Mouse (Mus musculus) c-Kit-positive CD71-positive TER-119-positive erythroid progenitor cells, embryonic 14.5 days (primary cell): ENCODE measurements around the gene Hist1h2ad.
"Not testable (repeated sequence)": the region's sequence is repeated elsewhere in the genome, so short reads cannot be mapped to it uniquely, and the experiment has no call there.

ENCODE experiments used
- DNase-seq: peaks from one replicate; pipeline ENCODE4 v3.0.0-alpha.2; 2013; ENCODE audit warnings: low spot score

Gene Hist1h2ad

DNA sequence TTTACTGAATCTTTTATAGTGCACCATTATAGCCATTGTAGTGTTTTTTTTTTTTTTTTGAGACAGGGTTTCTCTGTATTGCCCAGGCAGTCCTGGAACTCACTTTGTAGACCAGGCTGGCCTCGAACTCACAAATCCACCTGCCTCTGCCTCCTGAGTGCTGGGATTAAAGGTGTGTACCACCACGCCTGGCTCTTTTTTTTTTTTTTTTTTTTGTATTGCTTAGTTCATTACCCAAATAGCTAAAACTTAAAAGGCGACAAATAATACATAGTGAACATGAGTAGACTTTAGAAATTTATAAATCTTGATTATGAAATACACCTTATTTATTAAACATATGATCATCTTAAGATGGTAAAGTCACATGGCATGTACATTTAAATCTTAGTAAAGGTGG, 32.7 kb upstream of the Hist1h2ad start:
- DNase-seq: no peak

DNA sequence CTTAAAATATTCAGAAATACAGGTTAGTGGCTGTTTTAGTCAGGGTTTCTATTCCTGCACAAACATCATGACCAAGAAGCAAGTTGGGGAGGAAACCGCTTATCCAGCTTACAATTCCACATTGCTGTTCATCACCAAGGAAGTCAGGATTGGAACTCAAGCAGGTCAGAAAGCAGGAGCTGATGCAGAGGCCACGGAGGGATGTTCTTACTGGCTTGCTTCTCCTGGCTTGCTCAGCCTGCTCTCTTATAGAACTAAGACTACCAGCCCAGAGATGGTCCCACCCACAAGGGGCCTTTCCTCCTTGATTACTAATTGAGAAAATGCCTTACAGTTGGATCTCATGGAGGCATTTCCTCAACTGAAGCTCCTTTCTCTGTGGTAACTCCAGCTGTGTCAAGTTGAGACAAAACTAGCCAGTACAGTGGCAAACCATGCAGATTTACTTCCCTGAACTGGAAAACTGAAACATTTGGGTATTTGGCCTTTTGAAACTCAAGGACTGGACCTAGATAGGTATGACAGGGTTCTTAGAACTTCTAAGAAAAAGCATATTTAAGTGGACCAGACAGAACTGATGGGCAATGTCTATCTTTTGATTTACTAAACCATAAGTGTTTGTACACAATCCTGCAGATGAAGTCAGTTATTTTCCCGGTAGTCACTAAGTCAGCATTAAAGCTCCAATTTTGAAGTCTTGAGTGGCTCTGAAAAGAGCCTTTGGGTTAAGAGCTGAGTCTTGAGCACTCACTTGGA, 31.8 kb upstream of the Hist1h2ad start:
- peak; percentile 76 for DNase-seq

DNA sequence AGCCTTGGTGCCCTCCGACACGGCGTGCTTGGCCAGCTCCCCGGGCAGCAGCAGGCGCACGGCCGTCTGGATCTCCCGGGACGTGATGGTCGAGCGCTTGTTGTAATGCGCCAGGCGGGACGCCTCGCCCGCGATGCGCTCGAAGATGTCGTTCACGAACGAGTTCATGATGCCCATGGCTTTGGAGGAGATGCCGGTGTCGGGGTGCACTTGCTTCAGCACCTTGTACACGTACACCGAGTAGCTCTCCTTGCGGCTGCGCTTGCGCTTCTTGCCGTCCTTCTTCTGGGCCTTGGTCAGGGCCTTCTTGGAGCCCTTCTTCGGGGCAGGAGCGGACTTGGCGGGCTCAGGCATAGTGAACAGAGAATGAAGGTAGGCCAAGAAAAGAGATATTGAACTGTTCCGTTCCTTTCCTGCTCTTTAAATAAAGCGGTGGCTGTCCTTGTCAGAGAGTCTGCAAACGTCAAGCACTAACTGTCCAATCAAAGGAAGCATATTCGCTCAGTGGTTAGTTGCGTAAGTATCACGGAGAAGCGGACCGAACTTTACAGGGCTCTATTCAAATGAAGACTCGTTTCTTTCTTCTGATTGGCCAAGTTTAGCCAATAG, 31.1 kb upstream of the Hist1h2ad start, which contains the start of gene Hist1h2bh:
TSS of gene Hist1h2bh (minus strand) at position 394 of the 609 bp plus-strand sequence.
- peak; percentile 97 for DNase-seq

DNA sequence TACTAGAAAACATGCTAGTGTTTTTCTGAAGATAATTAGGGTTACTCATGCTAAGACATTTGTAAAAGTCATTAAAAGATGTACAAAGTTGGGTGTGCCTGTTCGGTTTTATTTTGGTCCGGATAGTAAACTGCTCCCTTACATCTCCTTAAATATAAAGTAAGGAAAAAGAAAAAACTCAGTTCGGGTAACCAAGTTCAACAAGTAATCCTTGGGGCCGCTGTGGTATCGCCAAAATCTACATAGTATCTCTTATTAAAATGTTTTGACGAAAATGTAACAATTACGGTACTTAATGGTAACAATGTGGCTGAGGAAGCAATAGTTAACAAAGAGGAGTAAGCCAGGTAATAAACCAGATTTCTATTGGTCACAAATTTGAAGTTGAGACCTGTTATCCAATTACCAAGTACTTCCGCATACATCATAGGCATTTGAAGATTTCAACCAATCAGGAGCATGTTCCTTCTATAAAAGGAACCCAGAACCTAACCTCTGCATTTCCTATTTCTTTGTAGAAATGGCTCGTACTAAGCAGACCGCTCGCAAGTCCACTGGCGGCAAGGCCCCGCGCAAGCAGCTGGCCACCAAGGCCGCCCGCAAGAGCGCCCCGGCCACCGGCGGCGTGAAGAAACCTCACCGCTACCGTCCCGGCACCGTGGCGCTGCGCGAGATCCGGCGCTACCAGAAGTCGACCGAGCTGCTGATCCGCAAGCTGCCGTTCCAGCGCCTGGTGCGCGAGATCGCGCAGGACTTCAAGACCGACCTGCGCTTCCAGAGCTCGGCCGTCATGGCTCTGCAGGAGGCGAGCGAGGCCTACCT, 30.0 kb upstream of the Hist1h2ad start, which contains the start of gene Hist1h3f:
TSS of gene Hist1h3f (plus strand) at position 88 of the 822 bp plus-strand sequence.
- peak; percentile 98 for DNase-seq

DNA sequence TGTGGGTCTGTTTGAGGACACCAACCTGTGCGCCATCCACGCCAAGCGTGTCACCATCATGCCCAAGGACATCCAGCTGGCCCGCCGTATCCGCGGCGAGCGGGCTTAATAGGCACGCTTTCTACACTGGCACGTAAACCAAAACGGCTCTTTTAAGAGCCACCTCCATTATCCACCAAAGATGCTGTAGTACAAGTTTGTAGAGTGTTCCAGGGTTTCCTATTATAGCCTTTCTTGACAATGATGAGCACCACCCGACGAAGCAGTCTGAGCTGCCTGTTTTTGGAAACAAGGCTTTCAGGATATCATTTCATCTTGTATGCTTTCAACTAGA, 29.4 kb upstream of the Hist1h2ad start:
- not testable (repeated sequence) for DNase-seq

DNA sequence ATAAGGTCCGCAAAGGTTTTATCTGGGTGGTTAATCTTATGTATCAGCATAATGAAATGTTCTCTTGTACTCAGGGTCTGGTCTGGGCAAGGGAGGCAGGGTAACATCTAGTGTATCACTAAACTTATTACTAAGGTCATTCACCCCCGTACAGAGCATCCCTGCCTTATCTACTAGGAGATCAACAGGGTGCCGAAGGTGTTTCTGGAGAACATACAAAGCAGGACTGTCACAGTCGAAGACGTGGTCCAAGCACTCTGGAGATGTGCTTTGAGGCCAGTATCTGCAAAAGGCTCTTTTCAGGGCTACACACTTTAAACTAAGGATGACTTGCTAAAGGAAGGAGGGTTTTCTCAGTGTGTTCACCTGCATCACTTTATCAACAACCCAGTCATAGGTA, 27.5 kb upstream of the Hist1h2ad start:
- no peak for DNase-seq

DNA sequence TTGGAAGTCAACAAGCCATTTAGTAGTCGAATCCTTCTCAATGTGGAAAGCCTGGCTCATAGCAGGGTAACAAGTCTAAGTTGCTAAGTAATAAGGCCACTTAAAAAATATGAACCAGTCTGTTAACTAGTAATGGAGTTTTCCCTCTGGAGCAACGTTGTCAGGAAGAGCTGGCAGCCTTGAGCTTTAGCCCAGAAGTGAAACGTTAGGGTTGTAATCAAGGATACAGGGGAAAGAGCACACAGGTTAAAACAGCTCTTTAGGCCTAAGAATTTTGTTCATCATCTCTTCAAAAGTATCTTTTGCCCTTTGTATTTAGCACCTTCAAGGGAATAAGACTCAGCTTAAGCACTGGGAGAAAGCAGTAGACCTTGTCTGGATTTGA, 23.4 kb upstream of the Hist1h2ad start:
- peak; percentile 77 for DNase-seq

DNA sequence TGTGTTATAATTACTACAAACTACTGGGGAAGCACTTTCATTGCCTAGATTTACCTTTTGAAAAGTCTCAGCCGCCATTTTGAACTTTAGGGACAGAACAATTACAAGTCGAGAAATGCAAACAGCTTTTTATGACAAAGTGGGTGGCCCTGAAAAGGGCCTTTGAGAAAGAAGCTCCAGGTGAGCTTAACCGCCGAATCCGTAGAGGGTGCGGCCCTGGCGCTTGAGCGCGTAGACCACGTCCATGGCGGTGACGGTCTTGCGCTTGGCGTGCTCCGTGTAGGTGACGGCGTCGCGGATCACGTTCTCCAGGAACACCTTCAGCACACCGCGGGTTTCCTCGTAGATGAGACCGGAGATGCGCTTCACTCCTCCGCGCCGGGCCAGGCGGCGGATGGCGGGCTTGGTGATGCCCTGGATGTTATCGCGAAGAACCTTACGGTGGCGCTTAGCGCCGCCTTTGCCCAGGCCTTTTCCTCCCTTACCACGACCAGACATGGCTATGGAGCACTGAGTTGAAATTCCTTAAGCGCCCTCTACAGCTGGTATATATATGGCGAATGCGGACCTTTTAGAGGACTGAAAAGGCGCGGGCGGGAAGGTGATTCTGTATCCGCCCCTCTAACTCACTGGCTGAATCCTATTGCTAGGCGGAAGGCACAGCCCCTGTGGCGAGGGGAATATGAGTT, 22.9 kb upstream of the Hist1h2ad start, which contains the start of gene Hist1h4f:
TSS of gene Hist1h4f (minus strand) at position 503 of the 689 bp plus-strand sequence.
- DNase-seq: peak; percentile 98

DNA sequence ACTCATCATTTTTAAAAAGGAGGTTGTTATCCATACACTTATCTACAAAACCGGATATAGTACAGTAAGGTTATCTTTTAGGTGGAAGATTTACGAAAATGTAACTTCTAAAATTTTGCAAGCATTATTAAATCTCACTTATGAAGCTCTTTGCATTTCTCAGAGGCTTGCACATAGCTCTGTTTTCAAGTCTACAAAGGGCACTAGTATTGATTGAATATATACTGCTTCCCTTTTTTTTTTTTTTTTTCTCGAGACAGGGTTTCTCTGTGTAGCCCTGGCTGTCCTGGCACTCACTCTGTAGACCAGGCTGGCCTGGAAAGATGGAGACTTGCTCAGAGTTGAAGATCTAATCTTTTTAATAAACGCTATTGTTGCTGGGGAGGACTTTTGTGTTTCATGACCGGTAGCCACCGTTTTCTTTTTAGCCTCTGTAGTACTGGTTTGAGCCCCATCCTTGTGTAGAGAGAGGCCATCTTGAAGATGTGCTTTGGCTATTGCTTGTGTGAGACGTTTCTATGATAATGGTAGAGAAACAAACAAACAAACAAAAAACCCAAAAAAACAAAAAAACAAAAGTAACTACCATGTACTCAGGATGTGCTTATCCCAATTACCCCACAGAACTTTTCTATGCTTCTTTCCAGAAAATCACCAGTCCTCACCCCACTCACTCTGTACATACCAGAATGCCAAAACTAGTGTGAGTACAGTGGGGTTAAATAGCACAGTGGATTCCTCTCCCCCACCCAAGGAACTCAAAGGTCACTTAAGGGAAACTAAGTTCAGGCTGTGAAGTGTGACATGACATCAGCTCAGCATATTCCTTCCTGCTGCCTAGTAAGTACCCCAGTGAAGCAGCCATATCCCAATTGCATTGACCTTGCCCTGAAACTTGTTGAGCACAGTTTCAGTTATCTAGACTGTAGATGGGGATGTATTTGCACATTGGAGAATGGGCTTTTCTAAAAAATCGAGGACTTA, 22.0 kb upstream of the Hist1h2ad start:
- no peak for DNase-seq

DNA sequence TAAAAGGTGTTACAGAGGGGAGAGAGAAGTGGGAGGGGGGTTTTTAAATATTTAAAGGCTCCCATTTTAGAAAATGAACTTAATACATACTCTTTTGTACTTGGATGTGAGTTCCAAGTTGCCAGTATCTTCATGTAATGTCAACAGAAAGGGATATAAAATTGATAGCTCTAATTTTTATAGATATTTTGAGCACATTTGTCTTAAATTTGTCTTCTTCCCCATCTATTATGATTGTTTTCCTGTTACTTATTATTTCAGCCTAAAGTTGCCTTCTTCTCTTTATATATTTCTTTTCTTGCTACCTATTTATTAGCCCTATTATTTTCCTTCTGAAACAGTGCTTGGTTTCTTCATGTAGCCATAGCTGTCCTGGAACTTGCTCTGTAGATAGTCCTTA, 21.2 kb upstream of the Hist1h2ad start, which contains the start of gene Hist1h1d:
TSS of gene Hist1h1d (plus strand) at position 301 of the 400 bp plus-strand sequence.
- DNase-seq: no peak

DNA sequence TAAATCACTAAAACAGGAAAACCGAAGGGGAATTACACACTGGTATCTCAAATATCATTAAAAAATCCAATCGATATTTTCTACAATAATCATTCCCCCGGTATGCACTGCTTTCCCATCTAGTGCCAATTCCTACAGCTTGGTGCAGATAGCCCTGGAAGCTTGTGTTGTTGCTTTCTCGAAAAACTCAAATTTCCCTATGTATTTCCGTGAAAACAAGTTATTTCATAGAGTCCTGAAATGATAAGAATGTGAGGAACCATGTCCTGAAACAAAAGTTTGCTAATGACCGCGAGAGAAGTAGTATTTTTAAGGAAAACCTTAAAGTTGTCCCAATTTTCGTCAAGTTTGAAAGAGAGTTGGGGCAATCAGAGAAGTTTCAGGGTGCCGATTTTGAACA, 19.8 kb upstream of the Hist1h2ad start:
- DNase-seq: no peak

DNA sequence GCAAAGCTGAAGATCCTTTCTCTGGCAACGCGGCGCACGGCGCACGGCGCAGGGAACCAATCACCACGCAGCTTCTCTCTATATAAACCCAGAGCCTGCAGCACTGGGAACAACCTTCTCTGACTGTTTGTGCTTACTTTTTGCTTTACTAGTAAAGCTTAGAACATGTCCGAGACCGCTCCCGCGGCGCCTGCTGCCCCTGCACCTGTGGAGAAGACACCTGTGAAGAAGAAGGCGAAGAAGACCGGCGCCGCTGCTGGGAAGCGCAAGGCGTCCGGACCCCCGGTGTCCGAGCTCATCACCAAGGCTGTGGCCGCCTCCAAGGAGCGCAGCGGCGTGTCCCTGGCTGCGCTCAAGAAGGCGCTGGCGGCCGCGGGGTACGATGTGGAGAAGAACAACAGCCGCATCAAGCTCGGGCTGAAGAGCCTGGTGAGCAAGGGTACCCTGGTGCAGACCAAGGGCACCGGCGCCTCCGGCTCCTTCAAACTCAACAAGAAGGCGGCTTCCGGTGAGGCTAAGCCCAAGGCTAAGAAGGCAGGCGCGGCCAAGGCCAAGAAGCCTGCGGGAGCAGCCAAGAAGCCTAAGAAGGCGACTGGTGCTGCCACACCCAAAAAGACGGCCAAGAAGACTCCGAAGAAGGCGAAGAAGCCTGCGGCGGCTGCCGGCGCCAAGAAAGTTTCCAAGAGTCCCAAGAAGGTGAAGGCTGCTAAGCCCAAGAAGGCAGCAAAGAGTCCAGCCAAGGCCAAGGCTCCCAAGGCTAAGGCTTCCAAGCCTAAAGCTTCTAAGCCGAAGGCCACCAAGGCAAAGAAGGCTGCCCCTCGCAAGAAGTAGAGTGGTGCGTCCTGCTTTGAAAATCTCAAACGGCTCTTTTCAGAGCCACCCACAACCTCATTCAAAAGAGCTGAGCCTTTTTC, 19.0 kb upstream of the Hist1h2ad start:
- DNase-seq: peak; percentile 96

DNA sequence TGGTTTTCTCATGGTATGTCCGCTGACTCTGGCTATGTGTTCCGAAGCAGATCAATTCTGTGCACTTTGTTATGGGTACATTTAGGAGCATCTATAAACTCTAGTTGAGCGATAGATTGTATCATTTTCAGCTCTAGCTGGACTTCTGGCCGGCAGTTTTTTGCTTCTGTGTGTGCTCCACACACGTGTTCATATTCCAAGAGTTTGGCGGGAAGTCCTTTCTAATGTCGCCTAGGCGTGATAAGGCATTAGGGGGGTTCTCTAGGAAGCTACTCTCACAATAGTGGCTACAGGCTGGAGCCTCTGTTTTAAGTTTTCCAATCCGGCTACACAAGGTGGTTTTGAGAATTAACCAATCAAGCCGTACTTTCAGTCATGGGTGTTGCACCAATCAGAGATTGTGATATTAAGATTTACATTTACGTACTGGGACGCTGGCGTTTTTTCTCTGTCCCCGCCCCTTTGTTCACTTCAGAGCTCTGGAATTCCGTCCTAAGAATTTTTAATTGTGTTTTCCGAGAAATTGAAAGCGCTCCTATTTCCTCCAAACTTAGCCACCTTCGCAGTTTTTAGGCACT, 18.3 kb upstream of the Hist1h2ad start:
- peak; percentile 92 for DNase-seq

DNA sequence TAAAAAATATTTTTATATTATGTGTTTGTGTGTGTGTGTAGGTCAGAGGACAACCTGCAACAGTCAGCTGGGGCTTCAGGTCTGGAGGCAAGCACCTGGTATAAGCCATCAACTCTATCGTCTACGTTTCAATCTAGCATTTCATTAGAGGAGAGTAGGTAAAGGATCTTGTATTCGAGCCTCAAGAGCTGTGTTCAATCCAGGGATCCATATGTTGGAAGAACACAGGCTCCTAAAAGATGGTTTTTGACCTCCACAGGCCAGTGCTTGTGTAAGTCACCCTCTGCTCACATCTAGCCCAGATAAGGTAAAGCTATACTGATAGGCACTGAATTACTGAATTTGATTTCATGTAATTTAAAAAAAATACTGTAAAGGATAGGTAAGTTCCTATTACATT, 17.3 kb upstream of the Hist1h2ad start:
- DNase-seq: no peak

DNA sequence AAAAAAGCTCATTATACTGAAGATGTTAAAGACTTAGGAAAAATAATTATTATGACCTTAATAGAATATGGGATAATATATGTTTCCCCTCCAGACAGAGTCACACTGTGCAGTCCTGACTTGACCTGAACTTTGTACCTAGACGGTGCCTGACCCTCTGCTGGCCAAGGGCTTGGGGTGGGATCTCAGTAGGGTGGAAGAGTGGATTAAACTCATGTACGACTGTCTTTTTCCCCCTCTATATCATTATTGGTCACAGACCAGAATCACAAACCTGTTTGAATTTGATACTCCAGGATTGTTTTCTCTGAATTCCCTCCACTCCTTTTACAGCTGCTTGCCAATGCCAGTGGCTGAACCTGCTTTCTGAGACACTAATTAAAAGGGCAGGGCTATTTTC, 13.5 kb upstream of the Hist1h2ad start:
- not testable (repeated sequence) for DNase-seq

DNA sequence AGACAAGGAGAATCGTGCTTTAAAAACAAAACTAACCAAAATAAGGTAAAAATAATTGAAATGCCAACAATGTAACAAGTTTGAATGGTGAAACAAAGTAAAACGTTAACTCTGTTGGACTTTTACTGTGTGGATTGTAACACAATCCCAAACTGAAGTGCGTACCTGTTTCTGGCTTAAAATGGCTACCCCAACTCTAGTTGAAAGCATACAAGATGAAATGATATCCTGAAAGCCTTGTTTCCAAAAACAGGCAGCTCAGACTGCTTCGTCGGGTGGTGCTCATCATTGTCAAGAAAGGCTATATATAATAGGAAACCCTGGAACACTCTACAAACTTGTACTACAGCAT, 12.7 kb upstream of the Hist1h2ad start:
- DNase-seq: not testable (repeated sequence)

DNA sequence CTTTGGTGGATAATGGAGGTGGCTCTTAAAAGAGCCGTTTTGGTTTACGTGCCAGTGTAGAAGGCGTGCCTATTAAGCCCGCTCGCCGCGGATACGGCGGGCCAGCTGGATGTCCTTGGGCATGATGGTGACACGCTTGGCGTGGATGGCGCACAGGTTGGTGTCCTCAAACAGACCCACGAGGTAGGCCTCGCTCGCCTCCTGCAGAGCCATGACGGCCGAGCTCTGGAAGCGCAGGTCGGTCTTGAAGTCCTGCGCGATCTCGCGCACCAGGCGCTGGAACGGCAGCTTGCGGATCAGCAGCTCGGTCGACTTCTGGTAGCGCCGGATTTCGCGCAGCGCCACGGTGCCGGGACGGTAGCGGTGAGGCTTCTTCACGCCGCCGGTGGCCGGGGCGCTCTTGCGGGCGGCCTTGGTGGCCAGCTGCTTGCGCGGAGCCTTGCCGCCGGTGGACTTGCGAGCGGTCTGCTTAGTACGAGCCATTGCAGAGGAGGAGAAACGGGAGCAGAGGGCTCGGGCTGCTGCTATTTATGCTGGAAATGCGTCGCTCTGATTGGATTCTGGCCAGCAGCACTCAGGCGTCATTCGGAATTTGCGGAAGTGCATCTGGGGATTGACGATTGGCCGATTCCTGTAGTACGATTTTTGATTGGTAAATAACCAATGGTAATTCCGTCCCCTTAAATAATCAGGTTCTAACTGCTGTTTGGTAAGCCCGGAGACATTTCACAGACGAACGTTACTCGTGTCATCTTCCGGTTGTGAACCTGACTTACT, 12.1 kb upstream of the Hist1h2ad start, which contains the start of gene Hist1h3e:
TSS of gene Hist1h3e (minus strand) at position 487 of the 777 bp plus-strand sequence.
- DNase-seq: peak; percentile 97

DNA sequence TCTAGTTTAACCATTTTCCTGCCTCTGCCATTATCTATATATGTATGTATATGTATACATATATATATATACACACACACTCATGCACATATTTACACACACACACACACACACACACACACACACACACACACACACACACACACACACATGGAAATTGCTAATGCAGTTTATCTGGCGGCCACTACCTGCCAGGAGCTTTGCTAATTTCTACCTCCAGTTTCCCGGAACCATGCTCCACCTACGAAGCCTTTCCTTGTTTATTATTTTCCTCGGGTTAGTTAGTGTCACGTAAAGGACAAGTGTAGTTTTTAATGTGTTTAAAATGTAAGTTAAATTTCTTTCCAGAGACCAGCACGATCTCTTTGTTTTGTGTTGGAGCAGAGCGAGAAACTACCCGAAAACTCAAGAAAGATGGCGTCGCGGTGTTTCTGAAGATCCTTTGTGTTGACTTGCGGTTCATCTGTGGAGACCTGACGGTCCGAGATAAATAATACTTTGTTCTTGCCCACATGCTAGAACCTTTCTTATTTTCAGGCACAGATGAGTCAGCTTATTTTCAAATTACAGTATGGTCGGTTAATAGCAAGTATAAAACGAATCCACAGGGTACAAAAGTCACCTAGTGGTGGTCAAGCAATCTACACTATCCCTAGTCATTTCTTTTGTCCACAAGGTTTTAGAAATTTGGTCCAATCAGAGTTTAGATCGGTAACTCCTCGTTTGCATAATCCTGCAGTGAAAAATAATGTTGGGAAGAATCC, 11.3 kb upstream of the Hist1h2ad start:
- peak; percentile 69 for DNase-seq
